Mouse (Mus musculus) liver, embryonic 15.5 days (tissue): ENCODE measurements around the gene Fgfr2. TPM values are rescaled to one million over a fixed set of nuclear protein-coding genes. Genes with fewer than 3 reads are reported as not detected.

Source experiments
- ATAC-seq: fragments of 200-750 bp; cut with Nextera tagmentation; 2 replicates; pipeline ENCODE4 v1.8.0; 2017; ENCODE audit warnings: moderate number of reproducible peaks, mild to moderate bottlenecking, moderate library complexity; ENCODE audit not compliant: insufficient read depth
- H3K27ac ChIP-seq: fragments of 300-500 bp; sonication (generic); replicated peaks from 2 replicates; pipeline ENCODE4 v1.5.1; 2015; ENCODE audit warnings: mild to moderate bottlenecking, inconsistent platforms
- H3K27me3 ChIP-seq: fragments of 300-500 bp; sonication (generic); 2 replicates; pipeline ENCODE4 v1.6.1; 2015; ENCODE audit warnings: mild to moderate bottlenecking, inconsistent platforms
- H3K36me3 ChIP-seq: fragments of 300-500 bp; sonication (generic); replicated peaks from 2 replicates; pipeline ENCODE4 v1.6.1; 2015; ENCODE audit warnings: moderate library complexity, mild to moderate bottlenecking, inconsistent platforms
- H3K4me1 ChIP-seq: fragments of 300-500 bp; sonication (generic); replicated peaks from 2 replicates; pipeline ENCODE4 v1.6.1; 2015; ENCODE audit warnings: inconsistent platforms
- H3K4me2 ChIP-seq: fragments of 300-500 bp; sonication (generic); 2 replicates; pipeline ENCODE4 v1.6.1; 2015; ENCODE audit warnings: moderate library complexity, mild to moderate bottlenecking, inconsistent platforms
- H3K4me3 ChIP-seq: fragments of 300-500 bp; sonication (generic); replicated peaks from 2 replicates; pipeline ENCODE4 v1.5.1; 2015; ENCODE audit warnings: mild to moderate bottlenecking, inconsistent platforms
- H3K9ac ChIP-seq: fragments of 300-500 bp; sonication (generic); 2 replicates; pipeline ENCODE4 v1.6.1; 2015; ENCODE audit warnings: moderate library complexity, mild to moderate bottlenecking, inconsistent platforms
- H3K9me3 ChIP-seq: fragments of 300-500 bp; sonication (generic); replicated peaks from 2 replicates; pipeline ENCODE4 v1.6.1; 2016; ENCODE audit warnings: inconsistent platforms
- WGBS: fragments of 180-500 bp; shearing (Covaris S2); methylation state at CpG from one replicate; pipeline ENCODE4 v1.1.7; 2015; ENCODE audit warnings: mixed read lengths; ENCODE audit not compliant: insufficient replicate concordance; 5-methylcytosine and 5-hydroxymethylcytosine counted together
- polyA plus RNA-seq: library from polyadenylated mRNA; unstranded; fragments of >200 nt; fragmentation: Nextera tagmentation; extraction: Ambion mirVana; gene quantifications from 2 replicates; pipeline ENCODE4 v1.2.1, GENCODE M21; 2015

Gene Fgfr2
- polyA plus RNA-seq, 1 experiment from 2014 or later: 10.5 TPM

DNA sequence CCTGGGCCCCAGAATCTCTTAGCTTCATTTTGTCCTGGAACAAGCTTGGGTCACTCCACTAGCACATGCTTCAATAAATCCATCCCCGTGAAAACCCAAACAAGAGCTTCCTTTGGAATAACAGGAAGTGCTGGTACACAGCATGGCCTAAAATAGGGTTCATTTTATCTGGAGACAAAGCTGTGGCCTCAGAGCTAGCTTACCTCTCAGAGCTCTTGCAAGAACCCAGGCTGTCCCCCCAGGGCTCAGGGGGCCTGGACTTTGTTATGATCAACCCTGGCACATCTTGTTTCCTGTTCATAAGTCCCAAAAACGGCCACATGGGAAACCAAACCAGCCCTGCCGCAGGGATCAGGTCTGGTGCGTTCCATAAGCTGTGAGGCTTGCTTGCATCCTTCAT, 85.5 kb downstream of the Fgfr2 start:
- ATAC-seq: no peak
- no peak overlapping the region for H3K4me3 ChIP-seq
- WGBS: 56% methylated on average over 4 of the region's 4 CpGs
- H3K4me2 ChIP-seq: no peak overlapping the region
- H3K9ac ChIP-seq: no peak overlapping the region
- H3K27me3 ChIP-seq: no peaks in the 10 kb centered on the region
- H3K27ac ChIP-seq: no peak overlapping the region
- H3K4me1 ChIP-seq: peaks cover 12% of the 10 kb centered on the region; the same call in 1 of the 2 replicates
- no peaks in the 10 kb centered on the region for H3K9me3 ChIP-seq
- no peaks in the 10 kb centered on the region for H3K36me3 ChIP-seq

DNA sequence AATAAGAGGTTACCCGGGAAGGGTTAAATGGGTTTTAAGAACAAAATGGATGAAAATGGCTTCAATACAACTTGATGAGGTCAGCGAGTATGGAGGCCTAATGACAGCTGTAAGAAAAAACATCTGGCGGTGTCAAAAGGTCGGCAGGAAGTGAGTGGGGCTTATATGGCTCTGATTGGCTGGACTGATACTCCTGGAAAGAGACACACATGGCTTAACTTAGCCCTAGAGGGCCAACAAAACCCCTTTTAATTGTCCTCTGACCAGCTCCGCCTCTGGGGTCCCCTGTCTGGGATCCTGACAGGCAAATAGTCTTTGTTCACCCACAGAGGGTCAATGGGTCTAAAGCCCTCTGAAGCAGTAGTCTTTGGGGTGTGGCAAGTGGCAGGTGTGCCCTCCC, 85.9 kb downstream of the Fgfr2 start:
- H3K36me3 ChIP-seq: no peaks in the 10 kb centered on the region
- WGBS: 56% methylated on average over 5 of the region's 5 CpGs
- no peaks in the 10 kb centered on the region for H3K27me3 ChIP-seq
- no peak overlapping the region for H3K4me3 ChIP-seq
- H3K9me3 ChIP-seq: no peaks in the 10 kb centered on the region
- peaks cover 12% of the 10 kb centered on the region; the same call in 1 of the 2 replicates for H3K4me1 ChIP-seq
- H3K4me2 ChIP-seq: no peak overlapping the region
- ATAC-seq: no peak
- H3K9ac ChIP-seq: no peak overlapping the region
- H3K27ac ChIP-seq: no peak overlapping the region

DNA sequence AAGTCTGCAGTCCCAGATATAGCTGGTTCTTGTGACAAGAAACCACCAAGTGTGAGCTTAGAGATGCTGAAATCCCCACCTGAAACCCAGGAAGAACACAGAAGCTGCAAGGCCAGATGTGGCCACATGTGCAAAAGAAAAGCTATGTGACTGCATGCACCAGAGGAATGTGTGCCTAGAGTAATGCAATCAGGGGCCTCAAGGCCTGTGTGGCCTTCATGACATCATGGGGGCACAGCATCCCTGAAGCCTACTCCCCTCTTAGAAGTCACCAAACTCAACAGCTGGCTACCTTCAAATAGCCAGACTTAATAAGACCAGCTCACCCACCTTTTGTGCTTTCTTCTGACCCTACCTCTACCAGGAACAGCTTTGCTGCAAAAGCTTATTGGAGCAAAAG, 87.2 kb downstream of the Fgfr2 start:
- H3K4me2 ChIP-seq: no peak overlapping the region
- H3K27me3 ChIP-seq: no peaks in the 10 kb centered on the region
- H3K4me1 ChIP-seq: peaks cover 6% of the 10 kb centered on the region; the same call in 1 of the 2 replicates
- no peaks in the 10 kb centered on the region for H3K9me3 ChIP-seq
- no peak overlapping the region for H3K9ac ChIP-seq
- no peak overlapping the region for H3K27ac ChIP-seq
- no peak for ATAC-seq
- no peak overlapping the region for H3K4me3 ChIP-seq
- no peaks in the 10 kb centered on the region for H3K36me3 ChIP-seq

DNA sequence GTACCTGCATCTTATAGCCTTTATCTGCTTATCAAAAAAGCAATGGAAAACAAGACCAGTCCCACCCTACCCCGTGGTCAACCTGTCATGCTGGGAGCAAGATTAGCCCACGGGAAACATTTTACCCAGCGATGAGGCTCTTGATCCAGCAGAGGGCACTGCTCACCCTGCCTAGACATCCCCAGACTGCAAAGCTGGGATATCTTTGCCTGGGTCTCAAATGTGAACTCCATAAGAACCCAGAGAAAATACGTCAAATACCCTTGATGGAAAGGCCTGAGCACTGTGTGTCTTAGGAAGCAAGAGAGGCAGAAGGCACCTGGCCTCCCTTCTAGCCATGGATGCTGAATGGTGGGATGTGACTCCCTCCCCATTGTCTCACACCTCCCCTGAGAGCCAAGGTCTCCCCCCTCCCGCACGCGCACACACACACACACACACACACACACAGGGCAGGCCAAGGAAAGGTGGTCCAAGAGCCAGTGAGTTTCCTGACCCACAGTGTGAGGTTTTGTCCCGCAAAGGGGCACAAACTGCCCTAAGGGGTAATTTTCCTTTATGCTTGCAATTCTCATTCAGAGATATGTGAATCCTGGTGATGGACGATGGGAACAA, 90.5 kb downstream of the Fgfr2 start:
- H3K4me3 ChIP-seq: no peak overlapping the region
- no peak overlapping the region for H3K9ac ChIP-seq
- H3K27ac ChIP-seq: no peak overlapping the region
- no peaks in the 10 kb centered on the region for H3K36me3 ChIP-seq
- WGBS: 52% methylated on average over 9 of the region's 9 CpGs
- no peaks in the 10 kb centered on the region for H3K9me3 ChIP-seq
- H3K27me3 ChIP-seq: no peaks in the 10 kb centered on the region
- H3K4me1 ChIP-seq: peaks cover 6% of the 10 kb centered on the region; the same call in 1 of the 2 replicates
- H3K4me2 ChIP-seq: no peak overlapping the region
- ATAC-seq: no peak; the same call in 1 of the 2 replicates

DNA sequence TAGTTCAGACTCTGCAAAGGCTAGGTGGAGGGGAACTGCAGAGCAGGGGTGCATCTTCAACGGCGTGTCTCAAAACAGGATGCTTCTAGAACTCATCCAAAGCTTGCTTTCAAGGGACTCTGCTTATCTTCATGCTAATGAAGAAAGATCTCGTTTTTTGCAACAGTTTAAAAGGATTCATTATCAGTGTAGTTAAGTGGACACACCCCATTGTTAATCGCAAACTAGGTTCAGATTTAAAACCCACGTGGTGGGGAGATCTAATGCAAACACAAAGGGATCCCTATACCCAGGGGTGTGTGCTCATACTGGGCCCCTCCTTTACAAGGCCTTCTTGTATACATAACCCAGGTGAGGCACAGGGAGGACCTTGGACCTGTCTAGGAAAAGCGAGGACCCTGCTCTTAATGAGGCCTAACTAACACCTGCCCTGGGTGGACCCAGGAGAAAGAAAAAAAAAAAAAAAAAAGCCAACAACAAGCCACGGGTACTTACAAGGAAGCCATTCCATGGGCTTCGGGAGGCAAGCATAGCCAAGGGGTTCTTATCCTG, 93.6 kb downstream of the Fgfr2 start:
- Histone ChIP-seq H3K27me3 (no peaks in the 10 kb centered on the region), H3K4me1 (peaks cover 9% of the 10 kb centered on the region), H3K9ac (no peak overlapping the region), H3K36me3 (no peaks in the 10 kb centered on the region), H3K4me2 (no peak overlapping the region), H3K4me3 (no peak overlapping the region), H3K27ac (no peak overlapping the region), H3K9me3 (no peaks in the 10 kb centered on the region)
- ATAC-seq: no peak
- WGBS: 40% methylated on average over 8 of the region's 8 CpGs

DNA sequence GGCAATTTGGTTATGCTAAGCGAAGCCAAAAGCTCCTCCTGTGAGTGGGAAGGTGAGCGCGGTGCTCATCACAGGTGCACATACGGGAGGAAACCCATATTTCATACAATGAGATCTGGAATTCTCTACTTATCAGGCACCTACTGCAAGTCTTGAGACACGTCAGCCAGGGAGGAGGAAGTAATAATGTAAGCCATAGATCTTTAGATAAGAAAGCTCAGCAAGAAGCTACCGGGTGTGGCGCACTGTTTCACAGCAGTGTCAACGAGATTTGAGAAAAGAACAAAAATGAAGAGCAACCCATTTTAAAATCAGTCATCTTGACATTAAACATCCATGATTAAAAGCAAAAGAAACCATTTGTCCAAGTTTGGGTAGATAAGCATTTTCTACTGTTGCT, 94.1 kb downstream of the Fgfr2 start:
- Histone ChIP-seq H3K9me3 (no peaks in the 10 kb centered on the region), H3K27me3 (no peaks in the 10 kb centered on the region), H3K36me3 (no peaks in the 10 kb centered on the region), H3K4me1 (peaks cover 9% of the 10 kb centered on the region), H3K27ac (no peak overlapping the region), H3K4me3 (no peak overlapping the region), H3K4me2 (no peak overlapping the region), H3K9ac (no peak overlapping the region)
- WGBS: 48% methylated on average over 8 of the region's 8 CpGs
- ATAC-seq: no peak

DNA sequence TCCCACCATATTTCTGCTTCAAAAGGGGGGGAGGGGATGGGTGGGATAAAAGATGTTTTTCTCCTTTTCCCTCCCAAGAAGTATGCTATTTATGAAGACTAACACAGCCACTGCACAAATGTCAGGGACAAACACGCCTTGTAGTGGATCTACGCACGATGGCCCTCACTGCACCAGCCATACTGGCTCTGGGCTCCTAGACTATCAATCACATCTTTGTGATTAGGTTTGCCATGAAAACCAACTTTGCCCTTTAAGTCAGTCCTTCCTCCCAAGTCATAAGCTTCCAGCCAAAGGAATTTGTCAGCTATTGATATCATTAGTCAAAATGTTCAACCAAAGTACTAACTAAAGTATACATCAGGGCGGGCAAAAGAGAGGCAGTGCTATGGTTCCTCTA, 95.2 kb downstream of the Fgfr2 start:
- H3K27me3 ChIP-seq: no peaks in the 10 kb centered on the region
- ATAC-seq: no peak
- no peak overlapping the region for H3K4me3 ChIP-seq
- H3K27ac ChIP-seq: no peak overlapping the region
- H3K9ac ChIP-seq: no peak overlapping the region
- H3K4me2 ChIP-seq: no peak overlapping the region
- H3K4me1 ChIP-seq: peaks cover 9% of the 10 kb centered on the region
- no peaks in the 10 kb centered on the region for H3K9me3 ChIP-seq
- WGBS: 78% methylated on average over 4 of the region's 4 CpGs
- H3K36me3 ChIP-seq: no peaks in the 10 kb centered on the region

DNA sequence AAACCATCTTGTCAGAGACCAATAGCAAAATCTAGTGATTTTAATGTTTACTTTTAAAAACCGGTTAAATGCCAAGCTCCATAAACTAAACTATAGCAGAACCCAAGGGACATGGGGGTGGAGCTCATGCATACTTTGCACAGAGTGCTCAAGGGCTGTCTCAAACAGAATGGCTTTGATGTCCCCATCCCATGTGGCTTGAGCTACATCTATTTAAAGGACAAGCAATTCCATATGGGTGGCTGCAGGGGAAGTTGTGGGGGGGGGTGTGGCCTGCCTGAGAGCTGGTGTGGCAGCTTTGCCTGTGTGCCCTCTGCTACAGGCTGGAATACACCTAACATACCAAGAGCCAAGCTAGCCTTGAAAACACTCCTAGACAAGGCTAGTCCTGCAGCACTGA, 98.5 kb downstream of the Fgfr2 start:
- no peak for ATAC-seq
- Histone ChIP-seq H3K4me3 (no peak overlapping the region), H3K9me3 (no peaks in the 10 kb centered on the region), H3K9ac (no peak overlapping the region), H3K27ac (no peak overlapping the region), H3K36me3 (no peaks in the 10 kb centered on the region), H3K27me3 (no peaks in the 10 kb centered on the region), H3K4me1 (peaks cover 3% of the 10 kb centered on the region; the same call in 1 of the 2 replicates), H3K4me2 (no peak overlapping the region)
- WGBS: 72% methylated on average over 1 of the region's 1 CpGs

DNA sequence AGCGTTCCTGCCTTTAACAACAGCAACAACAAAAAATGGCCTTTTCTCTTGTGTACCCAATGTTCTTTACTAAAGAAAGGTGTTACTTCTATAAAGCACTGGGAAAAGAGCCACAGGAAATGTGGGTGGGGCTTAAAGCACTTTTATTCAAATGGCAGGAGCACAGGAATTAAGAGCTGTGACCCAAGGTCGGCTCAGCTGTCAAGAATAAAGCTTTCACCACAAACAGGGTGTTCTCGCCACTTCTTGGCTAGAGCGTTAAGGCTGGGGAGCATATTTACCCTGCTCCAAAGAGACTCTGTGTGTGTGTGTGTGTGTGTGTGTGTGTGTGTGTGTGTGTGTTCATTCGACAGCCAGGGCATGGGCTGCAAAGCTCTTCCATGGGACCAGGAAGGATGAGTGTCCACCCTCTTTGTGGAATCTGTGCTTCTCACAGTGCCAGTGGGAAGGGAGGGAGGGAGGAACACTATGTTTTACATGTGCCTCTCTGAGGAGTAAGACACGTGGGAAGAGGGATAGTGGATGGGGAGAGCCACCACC, 103.6 kb downstream of the Fgfr2 start:
- Histone ChIP-seq H3K9me3 (no peaks in the 10 kb centered on the region), H3K9ac (no peak overlapping the region), H3K27me3 (0 out of 2 replicates have a peak, but pooled peaks cover 2% of the 10 kb centered on the region), H3K27ac (no peak overlapping the region), H3K36me3 (no peaks in the 10 kb centered on the region), H3K4me2 (no peak overlapping the region), H3K4me1 (no peaks in the 10 kb centered on the region), H3K4me3 (no peak overlapping the region)
- 56% methylated on average over 6 of the region's 6 CpGs for WGBS
- ATAC-seq: no peak

DNA sequence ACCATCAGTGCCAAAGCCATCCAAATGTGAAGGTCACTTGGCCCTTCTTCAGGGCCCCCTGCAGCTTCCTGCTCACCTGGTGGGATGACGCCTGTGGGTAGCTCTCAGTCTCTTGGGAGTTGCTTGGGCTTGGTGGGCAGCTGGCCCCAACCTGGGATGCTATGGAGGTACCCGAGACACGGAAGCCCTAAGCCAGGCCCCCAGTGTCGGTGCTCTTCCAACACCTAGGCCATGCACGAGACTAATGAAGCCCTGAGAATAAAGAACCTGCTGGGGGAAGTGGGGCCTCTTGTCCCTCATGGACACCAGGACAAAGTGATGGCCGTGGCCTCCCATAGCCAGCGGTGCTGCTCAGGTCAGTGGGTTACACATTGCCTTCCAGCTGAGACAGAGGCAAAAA, 104.2 kb downstream of the Fgfr2 start:
- no peak for ATAC-seq
- Histone ChIP-seq H3K27me3 (peaks cover 8% of the 10 kb centered on the region; the same call in 1 of the 2 replicates), H3K4me3 (no peak overlapping the region), H3K9ac (no peak overlapping the region), H3K27ac (no peak overlapping the region), H3K9me3 (no peaks in the 10 kb centered on the region), H3K4me2 (no peak overlapping the region), H3K36me3 (no peaks in the 10 kb centered on the region), H3K4me1 (no peaks in the 10 kb centered on the region)
- WGBS: 67% methylated on average over 7 of the region's 7 CpGs

DNA sequence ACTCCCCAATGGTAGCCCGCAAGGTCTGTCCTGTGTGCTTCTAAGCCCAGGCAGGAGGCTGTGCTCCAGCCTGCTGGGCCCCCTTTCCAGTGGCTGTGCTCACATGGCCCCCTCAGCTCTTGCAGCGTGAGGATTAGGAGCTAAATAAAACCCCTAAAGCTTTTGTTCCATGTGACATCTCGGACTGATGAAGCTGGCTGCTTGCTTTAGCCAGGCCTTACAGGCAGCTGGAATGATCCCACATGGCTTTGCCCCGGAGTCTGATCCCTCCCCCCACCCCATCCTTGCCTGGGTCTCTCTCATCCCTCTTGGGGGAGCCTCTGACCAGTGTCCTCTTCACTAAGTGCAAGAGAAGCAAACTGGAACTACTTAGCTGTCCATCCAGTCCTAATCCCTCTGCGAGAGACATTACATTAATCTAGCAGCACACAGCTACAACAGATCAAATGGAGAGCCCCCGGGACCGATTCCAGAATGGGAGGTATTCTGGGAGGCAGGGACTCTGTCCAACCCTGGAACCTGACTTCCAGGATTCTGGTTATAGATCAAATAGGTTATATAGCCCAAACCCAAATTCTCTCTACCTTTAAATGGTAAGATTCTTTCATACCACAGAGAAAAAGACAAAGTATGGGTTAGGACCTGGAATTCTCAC, 107.6 kb downstream of the Fgfr2 start:
- H3K36me3 ChIP-seq: no peaks in the 10 kb centered on the region
- H3K4me1 ChIP-seq: peaks cover 9% of the 10 kb centered on the region; the same call in 1 of the 2 replicates
- H3K27me3 ChIP-seq: peaks cover 8% of the 10 kb centered on the region; the same call in 1 of the 2 replicates
- no peak for ATAC-seq
- H3K4me2 ChIP-seq: no peak overlapping the region
- no peak overlapping the region for H3K4me3 ChIP-seq
- 69% methylated on average over 7 of the region's 7 CpGs for WGBS
- no peak overlapping the region for H3K27ac ChIP-seq
- H3K9me3 ChIP-seq: no peaks in the 10 kb centered on the region
- H3K9ac ChIP-seq: no peak overlapping the region
